Mouse (Mus musculus) forebrain, embryonic 10.5 days (tissue): ENCODE data around the gene Prkg1. TPM values are rescaled to one million over a fixed set of nuclear protein-coding genes. Genes with fewer than 3 reads are reported as not detected.
A peak's percentile ranks its signal among the peaks of the same experiment; 100 is the strongest.

Experiments used
- DNase-seq: peaks from one replicate; pipeline ENCODE4 v3.0.0-alpha.2; 2017; ENCODE audit warnings: low spot score; ENCODE audit errors: extremely low spot score
- H3K27ac ChIP-seq: fragments of 300-500 bp; sonication (generic); 2 replicates; pipeline ENCODE4 v1.5.1; 2016; ENCODE audit warnings: mild to moderate bottlenecking
- H3K27me3 ChIP-seq: fragments of 300-500 bp; sonication (generic); 2 replicates; pipeline ENCODE4 v1.6.1; 2016; ENCODE audit warnings: mild to moderate bottlenecking; ENCODE audit not compliant: poor library complexity, severe bottlenecking
- H3K36me3 ChIP-seq: fragments of 300-500 bp; sonication (generic); replicated peaks from 2 replicates; pipeline ENCODE4 v1.6.1; 2016; ENCODE audit warnings: mild to moderate bottlenecking, moderate library complexity
- H3K4me1 ChIP-seq: fragments of 300-500 bp; sonication (generic); 2 replicates; pipeline ENCODE4 v1.6.1; 2016
- H3K4me3 ChIP-seq: fragments of 300-500 bp; sonication (generic); 2 replicates; pipeline ENCODE4 v1.5.1; 2016; ENCODE audit warnings: mild to moderate bottlenecking, moderate library complexity
- H3K9me3 ChIP-seq: fragments of 300-500 bp; sonication (generic); 2 replicates; pipeline ENCODE4 v1.6.1; 2016; ENCODE audit warnings: mild to moderate bottlenecking, moderate library complexity
- WGBS: fragments of 180-500 bp; shearing (Covaris S2); methylation state at CpG from one replicate; pipeline ENCODE4 v1.1.7; 2016; 5-methylcytosine and 5-hydroxymethylcytosine counted together
- polyA plus RNA-seq: library from polyadenylated mRNA; unstranded; fragments of >200 nt; fragmentation: Nextera tagmentation; extraction: Ambion mirVana; gene quantifications from 2 replicates; pipeline ENCODE4 v1.2.1, GENCODE M21; 2016

Prkg1 gene
- 3.5 and 3.9 TPM in 2 replicates for polyA plus RNA-seq

DNA sequence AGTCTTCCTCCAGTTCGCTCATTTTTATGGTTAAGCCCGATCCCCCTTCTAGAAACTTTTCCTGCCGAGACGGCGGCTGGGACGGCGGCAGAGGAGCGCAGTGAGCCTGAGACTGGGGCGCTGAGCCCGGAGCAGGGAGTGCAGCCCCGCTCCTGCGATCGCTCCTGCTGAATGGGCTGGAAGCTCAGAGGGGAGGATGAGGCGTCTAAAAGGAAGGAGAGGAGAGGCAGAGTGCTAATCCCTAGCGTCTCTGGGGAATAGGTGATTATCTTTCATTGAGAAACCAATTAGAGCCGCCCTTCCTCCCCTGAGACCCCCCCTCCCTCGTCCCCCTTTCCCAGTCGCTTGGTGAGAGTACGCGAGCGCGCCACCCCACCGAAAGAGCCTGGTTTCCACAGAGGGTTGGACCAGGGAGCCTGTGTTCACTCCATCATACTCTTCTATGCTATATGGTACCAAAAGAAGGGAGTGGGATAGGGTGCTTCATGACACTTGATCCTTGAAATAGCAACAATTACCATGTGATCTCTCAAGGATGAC lies at the start of gene Prkg1:
Gene Prkg1 (minus strand): TSS at position 233 of the 540 bp plus-strand sequence.
- no peak for DNase-seq
- Histone ChIP-seq H3K4me3 (peak within 1 kb of the TSS; percentile 60), H3K27me3 (peaks cover 59% of the 10 kb centered on the region), H3K4me1 (peaks cover 36% of the 10 kb centered on the region), H3K36me3 (no peaks in the 10 kb centered on the region), H3K9me3 (no peaks in the 10 kb centered on the region), H3K27ac (peak within 1 kb of the TSS; percentile 81)
- 0% methylated on average over 23 of the region's 23 CpGs for WGBS

DNA sequence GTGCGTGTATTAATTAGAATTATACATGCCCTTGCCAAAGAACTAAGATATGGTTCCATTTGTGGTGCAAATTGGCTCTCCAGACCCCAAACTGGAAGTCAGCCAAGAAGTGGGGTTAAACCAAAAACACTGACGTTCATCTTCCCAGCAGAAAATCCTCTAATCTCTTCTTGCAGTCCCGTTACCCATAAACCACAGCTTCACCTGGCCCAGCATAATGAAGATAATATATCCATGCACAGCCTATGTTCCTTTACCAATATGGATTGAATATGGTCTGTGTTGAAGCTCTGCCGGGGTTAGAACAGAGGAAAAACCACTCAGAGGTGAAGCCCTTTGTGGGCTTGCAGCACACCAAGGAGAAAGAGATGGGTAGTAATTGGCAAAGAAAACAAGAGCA lies 48.3 kb upstream of the Prkg1 start:
- WGBS: 89% methylated on average over 4 of the region's 4 CpGs
- Histone ChIP-seq H3K4me3 (no peak overlapping the region), H3K36me3 (no peaks in the 10 kb centered on the region), H3K27ac (no peak overlapping the region), H3K9me3 (no peaks in the 10 kb centered on the region), H3K27me3 (no peaks in the 10 kb centered on the region), H3K4me1 (peaks cover 5% of the 10 kb centered on the region)
- DNase-seq: no peak

DNA sequence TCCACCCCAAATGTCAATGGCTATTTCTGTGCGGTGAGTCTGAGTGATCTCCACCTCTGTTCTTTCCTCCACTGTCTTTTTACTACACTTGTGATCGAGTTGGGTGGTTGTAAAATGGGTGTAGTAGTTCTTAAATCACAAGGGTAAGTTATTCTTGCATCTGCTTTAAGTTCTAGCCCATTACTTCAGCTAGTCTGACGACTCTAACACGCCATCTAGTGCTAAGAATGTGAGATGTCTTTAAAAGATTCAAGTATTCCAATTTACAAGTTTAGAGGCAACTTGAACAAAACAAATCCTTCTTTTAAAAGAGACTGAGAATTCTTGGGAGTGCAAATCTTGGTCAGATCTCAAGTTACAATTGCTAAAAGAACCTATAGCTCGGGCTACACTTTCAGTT lies 46.5 kb upstream of the Prkg1 start:
- Histone ChIP-seq H3K36me3 (no peaks in the 10 kb centered on the region), H3K4me3 (no peak overlapping the region), H3K27me3 (no peaks in the 10 kb centered on the region), H3K27ac (no peak overlapping the region), H3K4me1 (peaks cover 5% of the 10 kb centered on the region), H3K9me3 (no peaks in the 10 kb centered on the region)
- no peak for DNase-seq
- WGBS: 26% methylated on average over 5 of the region's 5 CpGs

DNA sequence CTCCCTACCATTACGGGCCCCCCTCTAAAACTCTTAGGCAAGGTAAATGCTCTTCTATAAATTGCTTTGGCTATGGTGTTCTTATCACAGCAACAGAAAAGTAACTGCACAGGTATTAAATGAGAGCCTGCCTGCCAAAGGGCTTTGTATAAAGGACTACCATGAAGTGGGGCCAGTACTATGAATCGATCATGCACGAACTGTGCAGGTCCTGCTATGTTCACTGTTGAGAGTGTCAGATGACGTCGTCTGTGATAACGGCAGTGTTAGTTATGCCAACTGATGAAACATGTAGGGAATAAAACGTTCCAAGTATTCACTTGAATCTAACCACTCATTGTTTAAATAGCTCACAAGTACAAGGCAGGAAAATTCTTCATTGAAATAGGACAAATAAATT lies 40.6 kb upstream of the Prkg1 start:
- Histone ChIP-seq H3K36me3 (no peaks in the 10 kb centered on the region), H3K9me3 (0 out of 2 replicates have a peak, but pooled peaks cover 3% of the 10 kb centered on the region), H3K4me3 (no peak overlapping the region), H3K4me1 (peaks cover 5% of the 10 kb centered on the region), H3K27me3 (no peaks in the 10 kb centered on the region), H3K27ac (no peak overlapping the region)
- DNase-seq: no peak
- WGBS: 87% methylated on average over 7 of the region's 7 CpGs

DNA sequence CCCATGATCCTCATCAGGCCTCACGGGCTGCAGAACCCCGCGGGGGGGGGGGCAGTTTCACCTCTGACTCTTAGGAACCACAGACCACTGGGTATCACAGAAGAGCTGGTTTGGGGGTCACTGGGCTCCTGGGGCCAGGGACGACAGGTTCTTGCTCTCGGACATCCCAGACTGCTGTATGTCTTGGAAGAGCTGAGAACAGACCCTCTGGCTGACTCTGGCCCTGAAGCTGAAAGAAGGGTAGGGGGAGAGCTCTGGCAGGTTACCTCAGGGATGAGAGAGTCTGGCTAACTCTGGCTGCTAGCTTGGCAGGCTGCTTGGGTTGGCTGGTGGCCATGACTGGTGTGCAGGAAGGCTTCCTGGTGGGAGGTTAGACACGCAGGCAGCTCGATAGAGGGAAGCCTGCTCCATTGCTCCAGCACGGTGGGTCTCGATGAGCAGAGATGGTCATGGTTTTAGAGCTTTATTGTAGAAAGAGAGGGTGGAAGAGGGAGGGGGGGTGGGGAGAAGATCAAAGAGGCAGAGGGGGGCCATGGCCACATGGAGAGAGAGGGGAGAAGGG lies 30.7 kb upstream of the Prkg1 start:
- no peaks in the 10 kb centered on the region for H3K27me3 ChIP-seq
- peaks cover 12% of the 10 kb centered on the region for H3K4me1 ChIP-seq
- no peaks in the 10 kb centered on the region for H3K9me3 ChIP-seq
- no peak overlapping the region for H3K27ac ChIP-seq
- no peak for DNase-seq
- H3K36me3 ChIP-seq: no peaks in the 10 kb centered on the region
- 71% methylated on average over 9 of the region's 9 CpGs for WGBS
- no peak overlapping the region for H3K4me3 ChIP-seq

DNA sequence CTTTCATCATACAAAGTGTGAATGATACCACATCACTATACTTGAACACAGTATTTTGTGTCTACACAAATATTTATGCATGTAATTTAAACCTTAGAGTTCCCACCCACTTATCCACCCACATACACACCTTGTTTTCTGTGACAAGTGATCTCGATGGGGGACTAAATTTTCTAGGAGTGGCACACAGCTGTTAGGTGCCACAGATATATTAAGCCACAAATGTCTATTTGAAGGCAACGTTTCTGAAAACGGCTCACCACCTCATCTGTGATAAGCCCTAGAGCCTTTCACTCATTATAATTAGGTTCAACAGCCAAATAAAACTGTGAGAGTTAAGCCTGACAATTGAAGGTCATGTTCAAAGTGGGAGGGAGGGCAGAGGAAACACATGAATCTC lies 26.9 kb upstream of the Prkg1 start:
- H3K36me3 ChIP-seq: no peaks in the 10 kb centered on the region
- H3K27ac ChIP-seq: no peak overlapping the region
- no peak overlapping the region for H3K4me3 ChIP-seq
- no peak for DNase-seq
- no peaks in the 10 kb centered on the region for H3K9me3 ChIP-seq
- H3K4me1 ChIP-seq: no peaks in the 10 kb centered on the region
- 79% methylated on average over 3 of the region's 3 CpGs for WGBS
- no peaks in the 10 kb centered on the region for H3K27me3 ChIP-seq

DNA sequence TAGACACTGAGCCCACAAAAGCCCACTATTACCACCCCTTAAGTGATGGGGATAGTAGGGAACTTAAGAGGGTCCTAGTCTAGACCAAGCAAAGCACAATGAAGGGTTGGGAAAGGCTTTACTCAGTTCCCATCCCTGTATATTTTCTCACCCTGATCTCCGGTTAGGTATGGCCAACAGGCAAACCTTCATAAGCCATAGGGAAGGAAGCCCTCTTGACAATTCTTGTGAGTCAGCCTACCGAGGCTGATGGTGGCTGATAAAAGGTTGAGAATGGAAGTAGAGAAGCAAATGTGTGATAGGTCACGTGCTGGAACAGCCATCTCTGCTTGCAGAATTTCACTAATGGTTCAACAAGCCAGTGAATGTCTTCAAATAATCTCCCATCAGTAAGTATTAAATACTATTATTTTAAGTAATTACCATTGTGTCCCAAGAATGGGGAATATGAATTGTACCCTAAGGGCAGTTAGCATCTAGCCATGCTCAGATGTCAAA lies 16.7 kb upstream of the Prkg1 start:
- Histone ChIP-seq H3K36me3 (no peaks in the 10 kb centered on the region), H3K9me3 (no peaks in the 10 kb centered on the region), H3K4me3 (no peak overlapping the region), H3K4me1 (no peaks in the 10 kb centered on the region), H3K27me3 (no peaks in the 10 kb centered on the region), H3K27ac (no peak overlapping the region)
- DNase-seq: no peak
- 90% methylated on average over 3 of the region's 3 CpGs for WGBS

DNA sequence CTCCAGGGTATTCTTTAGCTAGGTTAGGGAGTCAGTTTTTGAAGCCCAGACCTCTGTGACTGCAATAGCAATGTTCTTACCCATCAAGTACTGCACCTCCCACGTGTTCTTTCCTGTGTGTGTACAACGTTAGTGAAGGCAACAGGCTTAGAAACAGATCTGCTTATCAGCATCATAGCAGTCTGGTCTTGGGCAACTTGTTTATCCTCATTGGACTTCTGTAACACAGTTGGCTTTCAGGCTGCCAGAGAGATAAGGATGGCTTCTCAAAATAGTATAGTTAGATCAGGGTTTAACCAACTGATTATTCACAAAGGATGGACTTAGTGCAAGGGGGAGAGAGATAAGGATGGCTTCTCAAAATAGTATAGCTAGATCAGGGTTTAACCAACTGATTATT lies 16.2 kb upstream of the Prkg1 start:
- no peaks in the 10 kb centered on the region for H3K4me1 ChIP-seq
- H3K27ac ChIP-seq: no peak overlapping the region
- WGBS: 64% methylated on average over 2 of the region's 2 CpGs
- H3K9me3 ChIP-seq: no peaks in the 10 kb centered on the region
- no peaks in the 10 kb centered on the region for H3K27me3 ChIP-seq
- DNase-seq: no peak
- H3K4me3 ChIP-seq: no peak overlapping the region
- no peaks in the 10 kb centered on the region for H3K36me3 ChIP-seq

DNA sequence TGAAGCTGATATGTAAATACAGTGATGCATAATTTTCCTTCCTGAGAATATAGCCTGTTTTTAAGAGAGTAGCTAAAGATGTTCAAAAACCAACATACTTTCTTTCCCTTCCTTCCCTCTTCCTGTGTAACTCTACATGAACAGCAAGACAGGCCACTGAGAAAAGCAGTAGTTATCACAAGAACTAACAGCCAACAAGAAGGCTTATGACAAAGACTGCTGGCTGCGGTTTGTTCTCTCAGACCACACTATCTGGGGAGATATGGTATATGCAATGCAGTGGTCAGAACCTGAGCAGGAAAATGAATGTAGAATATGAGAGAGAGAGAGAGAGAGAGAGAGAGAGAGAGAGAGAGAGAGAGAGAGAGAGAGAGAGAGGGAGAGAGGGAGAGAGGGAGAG lies 15.4 kb upstream of the Prkg1 start:
- DNase-seq: no peak
- Histone ChIP-seq H3K36me3 (no peaks in the 10 kb centered on the region), H3K9me3 (no peaks in the 10 kb centered on the region), H3K4me3 (no peak overlapping the region), H3K27ac (no peak overlapping the region), H3K4me1 (no peaks in the 10 kb centered on the region), H3K27me3 (no peaks in the 10 kb centered on the region)
- WGBS: 97% methylated on average over 1 of the region's 1 CpGs

DNA sequence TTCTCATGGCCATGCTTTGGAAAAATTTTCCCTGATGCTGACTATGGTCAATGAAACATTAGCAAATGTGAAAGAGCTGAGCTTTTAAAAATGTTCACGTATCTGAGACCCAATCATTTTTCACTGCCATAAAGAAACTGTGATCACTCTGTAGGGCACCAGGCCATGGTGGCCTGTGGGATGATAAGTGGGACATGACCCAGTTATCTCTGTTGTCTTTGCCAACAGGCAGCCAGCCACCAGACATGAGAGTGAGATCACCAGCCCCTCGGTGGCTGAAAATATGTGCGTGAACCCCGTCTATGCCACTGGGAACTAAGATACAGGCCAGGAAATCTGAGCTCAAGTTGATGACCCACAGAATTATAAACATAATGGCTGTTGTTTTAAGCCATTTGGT lies 14.2 kb upstream of the Prkg1 start:
- H3K4me1 ChIP-seq: no peaks in the 10 kb centered on the region
- no peak overlapping the region for H3K4me3 ChIP-seq
- no peaks in the 10 kb centered on the region for H3K27me3 ChIP-seq
- no peaks in the 10 kb centered on the region for H3K36me3 ChIP-seq
- no peak for DNase-seq
- WGBS: 88% methylated on average over 4 of the region's 4 CpGs
- no peak overlapping the region for H3K27ac ChIP-seq
- H3K9me3 ChIP-seq: no peaks in the 10 kb centered on the region

DNA sequence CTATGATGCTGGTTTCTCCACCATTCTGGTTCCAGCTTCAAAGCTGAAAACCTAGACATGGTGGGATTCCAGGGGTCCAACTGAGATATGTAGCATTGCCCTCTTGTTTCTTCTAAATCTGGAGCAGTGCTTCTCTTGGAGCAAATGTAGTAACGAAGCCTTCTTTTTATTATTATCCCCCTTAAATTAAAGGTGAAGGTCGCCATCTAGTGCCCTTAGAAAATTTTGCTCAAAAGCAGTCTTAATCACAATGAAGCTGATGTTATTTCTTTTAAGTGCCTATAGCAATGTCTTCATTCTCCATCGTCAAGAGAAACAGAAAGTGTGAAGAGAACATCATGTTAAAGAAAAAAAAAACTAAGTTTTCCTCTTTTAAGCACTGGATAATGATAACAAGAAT lies 2.2 kb upstream of the Prkg1 start:
- 17% methylated on average over 3 of the region's 3 CpGs for WGBS
- H3K9me3 ChIP-seq: no peaks in the 10 kb centered on the region
- no peak overlapping the region for H3K27ac ChIP-seq
- H3K27me3 ChIP-seq: peaks cover 38% of the 10 kb centered on the region
- H3K36me3 ChIP-seq: no peaks in the 10 kb centered on the region
- DNase-seq: no peak
- peaks cover 35% of the 10 kb centered on the region for H3K4me1 ChIP-seq
- no peak overlapping the region for H3K4me3 ChIP-seq

DNA sequence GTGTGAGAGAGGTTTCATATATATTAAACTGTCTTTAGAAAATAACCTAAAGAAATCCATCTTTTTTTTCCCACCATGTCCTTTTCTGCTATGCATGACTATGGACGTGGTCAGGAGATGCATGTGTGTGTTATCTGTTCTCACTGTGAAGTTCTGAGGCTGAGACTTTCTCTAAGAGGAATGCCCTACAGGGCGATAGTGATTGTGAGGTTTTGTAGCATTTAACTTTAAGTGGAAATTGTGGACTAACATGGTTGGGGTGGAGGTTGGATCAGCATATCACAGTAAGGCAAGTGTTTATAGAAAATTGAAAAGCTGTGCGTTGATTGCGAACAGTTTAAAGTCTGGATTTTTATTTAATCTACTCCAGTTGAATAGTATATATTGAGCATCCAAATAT lies 618 bp upstream of the Prkg1 start:
- peaks cover 53% of the 10 kb centered on the region for H3K27me3 ChIP-seq
- no peak for DNase-seq
- no peak overlapping the region for H3K27ac ChIP-seq
- H3K36me3 ChIP-seq: no peaks in the 10 kb centered on the region
- 32% methylated on average over 4 of the region's 4 CpGs for WGBS
- peak overlapping the region; percentile 60 for H3K4me3 ChIP-seq
- peaks cover 36% of the 10 kb centered on the region for H3K4me1 ChIP-seq
- no peaks in the 10 kb centered on the region for H3K9me3 ChIP-seq

DNA sequence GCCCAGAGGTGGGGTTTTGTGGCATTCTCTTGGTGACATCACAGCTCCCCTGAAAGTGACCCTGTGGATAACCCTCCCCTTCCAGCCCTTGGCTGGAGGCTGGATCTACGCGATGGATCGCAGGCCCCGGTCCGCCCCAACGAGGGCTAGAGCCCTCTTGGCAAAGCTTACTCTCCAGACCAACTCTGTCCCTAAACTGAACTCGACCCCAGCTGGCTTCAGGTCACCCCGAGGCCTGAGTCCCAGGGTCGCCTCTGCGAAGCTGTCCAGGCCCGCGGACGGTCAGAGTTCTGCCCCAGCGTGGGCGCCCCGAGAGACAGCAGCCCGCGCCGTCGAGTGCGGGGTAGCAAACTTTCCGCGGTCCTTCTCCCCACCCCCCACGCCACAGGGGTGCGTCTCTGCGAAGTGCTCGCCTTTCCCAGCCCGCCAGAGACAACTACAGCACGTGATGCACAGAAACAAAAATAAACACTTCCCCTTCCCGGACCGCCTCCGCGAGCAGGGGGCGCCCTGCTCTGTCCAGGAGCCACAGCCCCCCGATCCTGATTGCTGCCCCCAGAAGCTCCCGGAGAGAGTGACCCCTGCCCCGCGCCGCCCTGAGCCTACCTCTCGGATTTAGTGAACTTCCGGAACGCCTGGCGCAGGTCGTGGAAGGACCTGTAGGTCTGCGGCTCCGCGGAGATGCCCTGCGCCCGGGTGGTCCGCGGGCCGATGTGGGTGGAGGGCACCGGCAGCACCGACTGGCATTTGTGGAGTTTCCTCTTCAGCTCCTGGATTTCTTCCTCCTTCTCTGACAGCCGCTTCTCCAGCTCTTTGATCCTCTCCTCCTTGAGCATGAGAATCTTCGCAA lies 657 bp downstream of the Prkg1 start:
- DNase-seq: peak; percentile 59
- Histone ChIP-seq H3K27ac (peak overlapping the region; percentile 81), H3K27me3 (peaks cover 63% of the 10 kb centered on the region), H3K36me3 (no peaks in the 10 kb centered on the region), H3K4me3 (peak overlapping the region; percentile 60), H3K4me1 (peaks cover 36% of the 10 kb centered on the region), H3K9me3 (no peaks in the 10 kb centered on the region)
- under 1% methylated on average over 56 of the region's 56 CpGs for WGBS
